Mouse (Mus musculus) mammary gland, adult 2 months (tissue): ENCODE results near the gene Fbxl21. TPM values are rescaled to one million over a fixed set of nuclear protein-coding genes. Genes with fewer than 3 reads are reported as not detected.

Source experiments
- polyA plus RNA-seq: library from polyadenylated mRNA; depleted of rRNA; stranded (reverse); fragments of >200 nt; gene quantifications from 2 replicates; pipeline ENCODE4 v1.2.3, GENCODE M21; 2012; ENCODE audit warnings: low replicate concordance; rRNA removed

The Fbxl21 gene
- 0.93 and 1.3 TPM in 2 replicates for polyA plus RNA-seq

GRCm38 (mm10) chr13:56522081-56522820, at the start of gene Fbxl21:
TSS of gene Fbxl21 (plus strand) at chr13:56522472.

DNA sequence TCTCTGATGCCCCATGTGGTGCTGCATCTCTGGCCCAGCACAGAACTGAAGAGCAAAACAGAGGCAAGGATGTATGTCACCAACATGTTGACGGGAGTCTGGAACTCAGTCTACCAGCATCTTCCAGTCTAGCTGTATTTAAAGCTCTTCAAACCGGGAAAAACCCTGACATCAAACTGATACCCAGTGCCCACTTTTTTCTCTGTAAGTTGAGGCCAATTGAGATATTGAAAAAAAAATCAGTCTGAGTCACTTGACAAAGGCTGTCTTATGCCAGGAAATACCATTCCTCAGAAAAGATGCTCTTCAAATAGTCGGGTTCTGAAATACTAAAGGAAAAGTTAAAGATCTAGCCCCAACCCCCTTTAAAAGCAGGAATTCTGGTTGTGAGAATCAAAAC, 40.1 kb upstream of the Fbxl21 start, which contains the start of gene Il9:
Gene Il9, minus strand, starts transcription at position 101 of the 400 bp plus-strand sequence.

DNA sequence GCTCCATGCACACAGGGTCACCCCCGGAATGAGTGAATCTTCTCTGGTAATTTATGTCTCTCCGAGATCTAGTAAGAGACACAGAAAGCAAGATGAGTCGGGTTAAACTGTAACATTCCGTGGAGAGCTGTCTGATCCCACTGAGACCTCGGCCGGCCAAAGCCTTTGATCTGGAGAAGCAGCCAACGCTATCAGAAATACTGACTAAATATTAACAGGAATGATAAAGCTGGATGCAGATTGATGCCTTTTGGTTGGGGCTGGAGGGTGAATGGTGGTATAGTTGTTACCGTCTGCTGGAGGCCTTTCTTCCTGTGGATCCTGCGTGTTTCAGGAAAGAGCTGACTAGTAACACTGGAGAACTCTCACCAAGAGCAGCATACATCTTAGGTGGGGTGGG, 26.1 kb downstream of the Fbxl21 start, which contains the start of gene Lect2:
Gene Lect2, minus strand, starts transcription at position 102 of the 400 bp plus-strand sequence.

Other genes with a start within 250 kb of the Fbxl21 start
- gene Cxcl14, start 225.9 kb upstream of the Fbxl21 start, polyA plus RNA-seq = 96.7 and 173 TPM in 2 replicates
- gene Gm3045, start 95.9 kb upstream of the Fbxl21 start, polyA plus RNA-seq = not detected in 2 replicates
- 1.6 and 2.7 TPM in 2 replicates for gene Slc25a48, start 84.1 kb upstream of the Fbxl21 start, polyA plus RNA-seq
- gene Il9, start 40.2 kb upstream of the Fbxl21 start, polyA plus RNA-seq = not detected in 2 replicates
- 0.39 TPM in 1 of 2 replicates, not detected in the other for gene Lect2, start 26.0 kb downstream of the Fbxl21 start, polyA plus RNA-seq
- gene Tgfbi, start 87.1 kb downstream of the Fbxl21 start, polyA plus RNA-seq = 101 and 139 TPM in 2 replicates
- 13.8 and 35.5 TPM in 2 replicates for gene Smad5, start 180.5 kb downstream of the Fbxl21 start, polyA plus RNA-seq
- gene Gm45623, start 231.4 kb downstream of the Fbxl21 start, polyA plus RNA-seq = 0.12 TPM in 1 of 2 replicates, not detected in the other